Mouse (Mus musculus) adrenal gland, adult 8-10 months (tissue): ENCODE data around the gene Myo9b. TPM values are rescaled to one million over a fixed set of nuclear protein-coding genes. Genes with fewer than 3 reads are reported as not detected.

ENCODE experiments used
- total RNA-seq, 4 experiments: library from RNA; stranded (reverse); gene quantifications; 2 replicates each; pipeline ENCODE4 v1.2.4; 2022

Myo9b gene
- total RNA-seq, 4 experiments from 2014 or later = 35.6 to 57.9 (median 44.9) TPM

Other genes starting within 250 kb of the Myo9b start
- gene Haus8, start 220 bp downstream of the Myo9b start, total RNA-seq = 10 to 100 TPM; 11.0 to 22.3 (median 16.0) TPM
- 100 to 1,000 TPM; 203 to 262 (median 232) TPM for gene Use1, start 94.1 kb downstream of the Myo9b start, total RNA-seq
- 10 to 100 TPM; 15.9 to 18.8 (median 17.7) TPM for gene Ocel1, start 98.6 kb downstream of the Myo9b start, total RNA-seq
- gene Nr2f6, start 109.2 kb downstream of the Myo9b start, total RNA-seq = 10 to 100 TPM; 59.1 to 67.2 (median 62.7) TPM
- gene Ushbp1, start 123.1 kb downstream of the Myo9b start, total RNA-seq = 10 to 100 TPM; 11.4 to 25.1 (median 18.2) TPM
- gene Babam1, start 124.1 kb downstream of the Myo9b start, total RNA-seq = 100 to 1,000 TPM; 101 to 137 (median 120) TPM
- 1 to 10 TPM in 1 of 4 experiments, under 1 TPM in 2, not detected in 1; 0.56 to 1.2 (median 0.92) TPM for gene Ankle1, start 133.3 kb downstream of the Myo9b start, total RNA-seq
- 10 to 100 TPM; 85.3 to 96.2 (median 92.1) TPM for gene Abhd8, start 190.9 kb downstream of the Myo9b start, total RNA-seq
- gene Mrpl34, start 192.2 kb downstream of the Myo9b start, total RNA-seq = 100 to 1,000 TPM in 1 of 4 experiments, 10 to 100 TPM in 3; 64.7 to 108 (median 88.7) TPM
- 10 to 100 TPM; 51.7 to 65.2 (median 57.9) TPM for gene Dda1, start 196.5 kb downstream of the Myo9b start, total RNA-seq
- gene Ano8, start 213.2 kb downstream of the Myo9b start, total RNA-seq = 10 to 100 TPM; 13.5 to 24.7 (median 20.6) TPM
- gene Gtpbp3, start 215.4 kb downstream of the Myo9b start, total RNA-seq = 10 to 100 TPM; 23.1 to 32.0 (median 29.0) TPM
- gene Plvap, start 239.0 kb downstream of the Myo9b start, total RNA-seq = 100 to 1,000 TPM; 195 to 255 (median 230) TPM